Mouse (Mus musculus) monocyte, adult 2 months (primary cell): ENCODE measurements around the gene Snx29.

Experiments
- DNase-seq, 2 experiments: peaks; one replicate each; pipeline ENCODE4 v3.0.0; 2022; ENCODE audit warnings: low spot score in 2 of 2, low read depth in 1 of 2

Gene Snx29

GRCm38 (mm10) chr16:11444626-11445025, 121.9 kb downstream of the Snx29 start:
- no peak for DNase-seq

GRCm38 (mm10) chr16:11446977-11447376, 124.3 kb downstream of the Snx29 start:
- DNase-seq = no peak

GRCm38 (mm10) chr16:11447905-11448304, 125.2 kb downstream of the Snx29 start:
- no peak for DNase-seq

- peak in 1 of 2 experiments; percentile 41 for DNase-seq
Measured at GRCm38 (mm10) chr16:11448696-11449095, 126.0 kb downstream of the Snx29 start.

GRCm38 (mm10) chr16:11449344-11449743, 126.6 kb downstream of the Snx29 start:
- DNase-seq = no peak

GRCm38 (mm10) chr16:11450626-11451025, 127.9 kb downstream of the Snx29 start:
- DNase-seq = no peak

- no peak for DNase-seq
Measured at GRCm38 (mm10) chr16:11454871-11455270, 132.2 kb downstream of the Snx29 start.

- peak in 1 of 2 experiments; percentile 12 for DNase-seq
Measured at GRCm38 (mm10) chr16:11455545-11456140, 132.9 kb downstream of the Snx29 start.

- peak; percentile 33 to 43 for DNase-seq
Measured at GRCm38 (mm10) chr16:11456141-11456645, 133.5 kb downstream of the Snx29 start.

GRCm38 (mm10) chr16:11457136-11457535, 134.4 kb downstream of the Snx29 start:
- DNase-seq = no peak

- no peak for DNase-seq
Measured at GRCm38 (mm10) chr16:11457609-11458350, 135.1 kb downstream of the Snx29 start.

- DNase-seq = no peak
Measured at GRCm38 (mm10) chr16:11460210-11460609, 137.5 kb downstream of the Snx29 start.

- DNase-seq = peak in 1 of 2 experiments; percentile 54
Measured at GRCm38 (mm10) chr16:11461612-11462011, 138.9 kb downstream of the Snx29 start.

- peak in 1 of 2 experiments; percentile 22 for DNase-seq
Measured at GRCm38 (mm10) chr16:11468533-11469179, 145.9 kb downstream of the Snx29 start.

- DNase-seq = no peak
Measured at GRCm38 (mm10) chr16:11469491-11469890, 146.8 kb downstream of the Snx29 start.

GRCm38 (mm10) chr16:11471246-11471645, 148.5 kb downstream of the Snx29 start:
- DNase-seq = no peak

GRCm38 (mm10) chr16:11472852-11473251, 150.1 kb downstream of the Snx29 start:
- DNase-seq = no peak

- DNase-seq = no peak
Measured at GRCm38 (mm10) chr16:11473474-11473873, 150.8 kb downstream of the Snx29 start.

GRCm38 (mm10) chr16:11473893-11474505, 151.3 kb downstream of the Snx29 start:
- DNase-seq = no peak

GRCm38 (mm10) chr16:11475137-11475943, 152.6 kb downstream of the Snx29 start:
- DNase-seq = no peak

- DNase-seq = no peak
Measured at GRCm38 (mm10) chr16:11476314-11476713, 153.6 kb downstream of the Snx29 start.
